Mouse (Mus musculus): ENCODE measurements around the gene Tbc1d2b. TPM values are rescaled to one million over a fixed set of nuclear protein-coding genes. Genes with fewer than 3 reads are reported as not detected.

The Tbc1d2b gene
- polyA plus RNA-seq, 2 experiments, result 6.5 to 9.8 TPM

- Histone ChIP-seq H3K4me2 (ENCODE audit: low read depth) (peak overlapping the region; percentile 80), H3K36me3 (replicated peaks; ENCODE audit: control insufficient read depth, insufficient read depth, low read depth) (peaks cover 34% of the 10 kb centered on the region), H3K9me3 (ENCODE audit: control insufficient read depth, low read length) (no peaks in the 10 kb centered on the region), H3K27ac (peak overlapping the region; percentile 100), H3K4me3 (ENCODE audit: insufficient read depth in 1 of 2, low read depth in 2 of 2, low read length in 2 of 2) (peak overlapping the region; percentile 30 to 43), H3K27me3 (ENCODE audit: control insufficient read depth, insufficient read depth, low read length) (no peaks in the 10 kb centered on the region), H3K4me1 (replicated peaks; ENCODE audit: control insufficient read depth in 2 of 2, insufficient read depth in 2 of 2, low read length in 1 of 2) (peaks cover 67 to 83% of the 10 kb centered on the region in 2 experiments), H3K9ac (replicated peaks) (peak overlapping the region; percentile 82)
- no peak for DNase-seq (ENCODE audit: low read depth in 3 of 3, low spot score in 3 of 3)
- 31% methylated on average over 2 of the region's 2 CpGs for WGBS (ENCODE audit: insufficient replicate concordance)
- no peak for TF ChIP-seq CTCF (IDR thresholded peaks at IDR 0.05; ENCODE audit: low read depth)
- TF ChIP-seq EP300 (IDR thresholded peaks at IDR 0.05; ENCODE audit: low read depth), result peak; percentile 43; the same call in 1 of the 2 replicates
- ATAC-seq (ENCODE audit: insufficient read depth), result peak; percentile 16; the same call in 1 of the 2 replicates
Observed at GRCm38 (mm10) chr9:90249036-90249435, 21.6 kb downstream of the Tbc1d2b start.

- no peaks in the 10 kb centered on the region for H3K9me3 ChIP-seq (ENCODE audit: control insufficient read depth, low read length)
- peak overlapping the region; percentile 80 for H3K4me2 ChIP-seq (ENCODE audit: low read depth)
- H3K36me3 ChIP-seq (replicated peaks; ENCODE audit: control insufficient read depth, insufficient read depth, low read depth), result peaks cover 33% of the 10 kb centered on the region
- WGBS (ENCODE audit: insufficient replicate concordance), result 82% methylated on average over 7 of the region's 7 CpGs
- H3K9ac ChIP-seq (replicated peaks), result peak overlapping the region; percentile 82
- peaks cover 67 to 83% of the 10 kb centered on the region in 2 experiments for H3K4me1 ChIP-seq (replicated peaks; ENCODE audit: control insufficient read depth in 2 of 2, insufficient read depth in 2 of 2, low read length in 1 of 2)
- no peaks in the 10 kb centered on the region for H3K27me3 ChIP-seq (ENCODE audit: control insufficient read depth, insufficient read depth, low read length)
- TF ChIP-seq EP300 (IDR thresholded peaks at IDR 0.05; ENCODE audit: low read depth) (no peak), CTCF (IDR thresholded peaks at IDR 0.05; ENCODE audit: low read depth) (no peak)
- DNase-seq (ENCODE audit: low read depth in 3 of 3, low spot score in 3 of 3) (no peak), ATAC-seq (ENCODE audit: insufficient read depth) (no peak)
- peak overlapping the region; percentile 25 to 29; a peak in 3 of 4 replicates for H3K4me3 ChIP-seq (ENCODE audit: insufficient read depth in 1 of 2, low read depth in 2 of 2, low read length in 2 of 2)
- H3K27ac ChIP-seq, result peak overlapping the region; percentile 100
Observed at GRCm38 (mm10) chr9:90248326-90248725, 22.3 kb downstream of the Tbc1d2b start.

- no peak for TF ChIP-seq EP300 (IDR thresholded peaks at IDR 0.05; ENCODE audit: low read depth)
- TF ChIP-seq CTCF (IDR thresholded peaks at IDR 0.05; ENCODE audit: low read depth), result no peak
- H3K4me1 ChIP-seq (replicated peaks; ENCODE audit: control insufficient read depth in 2 of 2, insufficient read depth in 2 of 2, low read length in 1 of 2), result peaks cover 69 to 83% of the 10 kb centered on the region in 2 experiments
Observed at GRCm38 (mm10) chr9:90247316-90247715, 23.3 kb downstream of the Tbc1d2b start.

GRCm38 (mm10) chr9:90245781-90246180 lies 24.8 kb downstream of the Tbc1d2b start:
- Histone ChIP-seq H3K27me3 (ENCODE audit: control insufficient read depth, insufficient read depth, low read length) (no peaks in the 10 kb centered on the region), H3K9ac (replicated peaks) (peak overlapping the region; percentile 10; the same call in 1 of the 2 replicates), H3K4me3 (ENCODE audit: insufficient read depth in 1 of 2, low read depth in 2 of 2, low read length in 2 of 2) (no peak overlapping the region), H3K4me1 (replicated peaks; ENCODE audit: control insufficient read depth in 2 of 2, insufficient read depth in 2 of 2, low read length in 1 of 2) (peaks cover 63 to 75% of the 10 kb centered on the region in 2 experiments), H3K4me2 (ENCODE audit: low read depth) (no peak overlapping the region), H3K36me3 (replicated peaks; ENCODE audit: control insufficient read depth, insufficient read depth, low read depth) (peaks cover 36% of the 10 kb centered on the region), H3K9me3 (ENCODE audit: control insufficient read depth, low read length) (no peaks in the 10 kb centered on the region), H3K27ac (peak overlapping the region; percentile 34)
- WGBS (ENCODE audit: insufficient replicate concordance), result 45% methylated on average over 5 of the region's 5 CpGs
- TF ChIP-seq EP300 (IDR thresholded peaks at IDR 0.05; ENCODE audit: low read depth), result no peak
- no peak for TF ChIP-seq CTCF (IDR thresholded peaks at IDR 0.05; ENCODE audit: low read depth)
- DNase-seq (ENCODE audit: low read depth in 3 of 3, low spot score in 3 of 3), result no peak
- no peak for ATAC-seq (ENCODE audit: insufficient read depth)

More at GRCm38 (mm10) chr9:90247316-90247715, 23.3 kb downstream of the Tbc1d2b start:
- Histone ChIP-seq H3K36me3 (replicated peaks; ENCODE audit: control insufficient read depth, insufficient read depth, low read depth) (peaks cover 33% of the 10 kb centered on the region), H3K27me3 (ENCODE audit: control insufficient read depth, insufficient read depth, low read length) (no peaks in the 10 kb centered on the region), H3K27ac (peak overlapping the region; percentile 7; the same call in 1 of the 2 replicates), H3K9ac (replicated peaks) (no peak overlapping the region), H3K4me2 (ENCODE audit: low read depth) (no peak overlapping the region), H3K9me3 (ENCODE audit: control insufficient read depth, low read length) (no peaks in the 10 kb centered on the region), H3K4me3 (ENCODE audit: insufficient read depth in 1 of 2, low read depth in 2 of 2, low read length in 2 of 2) (no peak overlapping the region)
- ATAC-seq (ENCODE audit: insufficient read depth), result no peak
- 66% methylated on average over 7 of the region's 7 CpGs for WGBS (ENCODE audit: insufficient replicate concordance)
- DNase-seq (ENCODE audit: low read depth in 3 of 3, low spot score in 3 of 3), result no peak

- no peak overlapping the region for H3K4me2 ChIP-seq (ENCODE audit: low read depth)
- H3K9me3 ChIP-seq (ENCODE audit: control insufficient read depth, low read length), result no peaks in the 10 kb centered on the region
- DNase-seq (ENCODE audit: low read depth in 3 of 3, low spot score in 3 of 3), result no peak
- peaks cover 61 to 75% of the 10 kb centered on the region in 2 experiments for H3K4me1 ChIP-seq (replicated peaks; ENCODE audit: control insufficient read depth in 2 of 2, insufficient read depth in 2 of 2, low read length in 1 of 2)
- WGBS (ENCODE audit: insufficient replicate concordance), result 25% methylated on average over 6 of the region's 6 CpGs
- no peak for ATAC-seq (ENCODE audit: insufficient read depth)
- TF ChIP-seq EP300 (IDR thresholded peaks at IDR 0.05; ENCODE audit: low read depth) (no peak), CTCF (IDR thresholded peaks at IDR 0.05; ENCODE audit: low read depth) (no peak)
- H3K27ac ChIP-seq, result peak overlapping the region; percentile 34
- H3K27me3 ChIP-seq (ENCODE audit: control insufficient read depth, insufficient read depth, low read length), result no peaks in the 10 kb centered on the region
- peaks cover 42% of the 10 kb centered on the region for H3K36me3 ChIP-seq (replicated peaks; ENCODE audit: control insufficient read depth, insufficient read depth, low read depth)
- no peak overlapping the region for H3K4me3 ChIP-seq (ENCODE audit: insufficient read depth in 1 of 2, low read depth in 2 of 2, low read length in 2 of 2)
- H3K9ac ChIP-seq (replicated peaks), result peak overlapping the region; percentile 7; the same call in 1 of the 2 replicates
Observed at GRCm38 (mm10) chr9:90245206-90245605, 25.4 kb downstream of the Tbc1d2b start.

Data from liver, embryonic 14.5 days (tissue).